Mouse (Mus musculus): ENCODE measurements at regions not wholly inside any gene's neighbourhood (a gene's known extent, or its start where the extent isn't known, plus 50 kb on each side); places are given as distances from the start of the nearest gene placed in this dataset.

- no peak for ATAC-seq (ENCODE audit: low read depth)
- H3K4me1 ChIP-seq (replicated peaks), result peaks cover 27% of the 10 kb centered on the region
- no peak overlapping the region for H3K4me3 ChIP-seq
- H3K36me3 ChIP-seq, result no peaks in the 10 kb centered on the region
- H3K9ac ChIP-seq, result no peak overlapping the region
- 77% methylated on average over 3 of the region's 3 CpGs for WGBS
- no peaks in the 10 kb centered on the region for H3K9me3 ChIP-seq
- H3K27ac ChIP-seq (replicated peaks), result peak overlapping the region; percentile 62; the same call in 1 of the 2 replicates
- H3K27me3 ChIP-seq, result no peaks in the 10 kb centered on the region
- H3K4me2 ChIP-seq, result no peak overlapping the region
These were observed 446.2 kb downstream of the Ptpru start for GRCm38 (mm10) chr4:131391924-131392297.

- Histone ChIP-seq H3K4me1 (replicated peaks) (peaks cover 32% of the 10 kb centered on the region), H3K9me3 (no peaks in the 10 kb centered on the region), H3K4me2 (no peak overlapping the region), H3K9ac (no peak overlapping the region), H3K27ac (replicated peaks) (no peak overlapping the region), H3K27me3 (no peaks in the 10 kb centered on the region), H3K36me3 (no peaks in the 10 kb centered on the region), H3K4me3 (no peak overlapping the region)
- 76% methylated on average over 3 of the region's 3 CpGs for WGBS
- ATAC-seq (ENCODE audit: low read depth), result no peak
These were observed 445.6 kb downstream of the Ptpru start for GRCm38 (mm10) chr4:131392478-131392877.

- 86% methylated on average over 8 of the region's 8 CpGs for whole genome bisulfite sequencing
- H3K27ac ChIP-seq (replicated peaks), result no peak overlapping the region
These were observed 441.8 kb downstream of the Ptpru start for GRCm38 (mm10) chr4:131396226-131396840.

GRCm38 (mm10) chr4:131397161-131397560 is 440.9 kb downstream of the Ptpru start:
- Histone ChIP-seq H3K9ac (no peak overlapping the region), H3K36me3 (no peaks in the 10 kb centered on the region), H3K27ac (replicated peaks) (no peak overlapping the region), H3K4me3 (no peak overlapping the region), H3K27me3 (no peaks in the 10 kb centered on the region), H3K4me1 (replicated peaks) (peaks cover 23% of the 10 kb centered on the region), H3K9me3 (no peaks in the 10 kb centered on the region), H3K4me2 (no peak overlapping the region)
- 75% methylated on average over 10 of the region's 10 CpGs for WGBS
- no peak for ATAC-seq (ENCODE audit: low read depth)

More at GRCm38 (mm10) chr4:131396226-131396840, 441.8 kb downstream of the Ptpru start:
- H3K4me1 ChIP-seq (replicated peaks), result peaks cover 28% of the 10 kb centered on the region
- no peak overlapping the region for H3K4me3 ChIP-seq
- H3K4me2 ChIP-seq, result no peak overlapping the region
- no peaks in the 10 kb centered on the region for H3K36me3 ChIP-seq
- H3K9ac ChIP-seq, result no peak overlapping the region
- H3K9me3 ChIP-seq, result no peaks in the 10 kb centered on the region
- H3K27me3 ChIP-seq, result no peaks in the 10 kb centered on the region
- ATAC-seq (ENCODE audit: low read depth), result no peak

GRCm38 (mm10) chr4:131400756-131401155 is 437.3 kb downstream of the Ptpru start:
- Histone ChIP-seq H3K9ac (no peak overlapping the region), H3K36me3 (no peaks in the 10 kb centered on the region), H3K27me3 (no peaks in the 10 kb centered on the region), H3K4me2 (no peak overlapping the region), H3K9me3 (no peaks in the 10 kb centered on the region), H3K4me1 (replicated peaks) (peaks cover 16% of the 10 kb centered on the region), H3K27ac (replicated peaks) (no peak overlapping the region), H3K4me3 (no peak overlapping the region)
- ATAC-seq (ENCODE audit: low read depth), result no peak
- 26% methylated on average over 11 of the region's 11 CpGs for WGBS

GRCm38 (mm10) chr4:131401255-131401654 is 436.8 kb downstream of the Ptpru start:
- no peak for ATAC-seq (ENCODE audit: low read depth)
- Histone ChIP-seq H3K36me3 (no peaks in the 10 kb centered on the region), H3K27me3 (no peaks in the 10 kb centered on the region), H3K4me1 (replicated peaks) (peaks cover 20% of the 10 kb centered on the region), H3K9me3 (no peaks in the 10 kb centered on the region), H3K4me2 (no peak overlapping the region), H3K4me3 (no peak overlapping the region), H3K9ac (no peak overlapping the region), H3K27ac (replicated peaks) (no peak overlapping the region)
- 90% methylated on average over 6 of the region's 6 CpGs for WGBS

- Histone ChIP-seq H3K4me1 (replicated peaks) (peaks cover 24% of the 10 kb centered on the region), H3K9ac (no peak overlapping the region), H3K36me3 (no peaks in the 10 kb centered on the region), H3K27me3 (0 out of 2 replicates have a peak, but pooled peaks cover 4% of the 10 kb centered on the region), H3K4me3 (no peak overlapping the region), H3K9me3 (no peaks in the 10 kb centered on the region), H3K27ac (replicated peaks) (0 out of 2 replicates have a peak overlapping the region, but pooled peaks have one; percentile 0), H3K4me2 (no peak overlapping the region)
- ATAC-seq (ENCODE audit: low read depth), result no peak
- whole genome bisulfite sequencing, result 48% methylated on average over 12 of the region's 12 CpGs
These were observed 432.6 kb downstream of the Ptpru start for GRCm38 (mm10) chr4:131405376-131406017.

- WGBS, result 30% methylated on average over 3 of the region's 3 CpGs
- Histone ChIP-seq H3K4me1 (replicated peaks) (peaks cover 37% of the 10 kb centered on the region), H3K4me2 (no peak overlapping the region), H3K4me3 (no peak overlapping the region), H3K27ac (replicated peaks) (no peak overlapping the region), H3K9me3 (no peaks in the 10 kb centered on the region), H3K36me3 (no peaks in the 10 kb centered on the region), H3K27me3 (peaks cover 17% of the 10 kb centered on the region; the same call in 1 of the 2 replicates), H3K9ac (no peak overlapping the region)
- ATAC-seq (ENCODE audit: low read depth), result no peak
These were observed 430.6 kb downstream of the Ptpru start for GRCm38 (mm10) chr4:131407464-131407863.

GRCm38 (mm10) chr4:131408644-131409043 is 429.4 kb downstream of the Ptpru start:
- ATAC-seq (ENCODE audit: low read depth), result no peak
- H3K27ac ChIP-seq (replicated peaks), result no peak overlapping the region

GRCm38 (mm10) chr4:131409805-131410204 is 428.3 kb downstream of the Ptpru start:
- H3K9me3 ChIP-seq, result no peaks in the 10 kb centered on the region
- no peak overlapping the region for H3K4me2 ChIP-seq
- H3K4me3 ChIP-seq, result no peak overlapping the region

More at GRCm38 (mm10) chr4:131408644-131409043, 429.4 kb downstream of the Ptpru start:
- H3K27me3 ChIP-seq, result peaks cover 17% of the 10 kb centered on the region; the same call in 1 of the 2 replicates
- no peaks in the 10 kb centered on the region for H3K36me3 ChIP-seq
- H3K4me2 ChIP-seq, result no peak overlapping the region
- H3K9me3 ChIP-seq, result no peaks in the 10 kb centered on the region
- H3K9ac ChIP-seq, result no peak overlapping the region
- WGBS, result 88% methylated on average over 1 of the region's 1 CpGs
- peaks cover 39% of the 10 kb centered on the region for H3K4me1 ChIP-seq (replicated peaks)
- H3K4me3 ChIP-seq, result no peak overlapping the region

GRCm38 (mm10) chr4:131411936-131412335 is 426.2 kb downstream of the Ptpru start:
- Histone ChIP-seq H3K27me3 (peaks cover 17% of the 10 kb centered on the region; the same call in 1 of the 2 replicates), H3K4me1 (replicated peaks) (peaks cover 23% of the 10 kb centered on the region), H3K27ac (replicated peaks) (0 out of 2 replicates have a peak overlapping the region, but pooled peaks have one; percentile 3), H3K4me3 (no peak overlapping the region), H3K9ac (no peak overlapping the region), H3K4me2 (no peak overlapping the region), H3K9me3 (no peaks in the 10 kb centered on the region), H3K36me3 (no peaks in the 10 kb centered on the region)
- ATAC-seq (ENCODE audit: low read depth), result no peak
- 24% methylated on average over 4 of the region's 4 CpGs for WGBS

More at GRCm38 (mm10) chr4:131409805-131410204, 428.3 kb downstream of the Ptpru start:
- Histone ChIP-seq H3K27me3 (peaks cover 17% of the 10 kb centered on the region; the same call in 1 of the 2 replicates), H3K36me3 (no peaks in the 10 kb centered on the region), H3K27ac (replicated peaks) (no peak overlapping the region), H3K4me1 (replicated peaks) (peaks cover 39% of the 10 kb centered on the region), H3K9ac (no peak overlapping the region)
- no peak for ATAC-seq (ENCODE audit: low read depth)
- WGBS, result 31% methylated on average over 3 of the region's 3 CpGs

GRCm38 (mm10) chr4:131413380-131413779 is 424.7 kb downstream of the Ptpru start:
- Histone ChIP-seq H3K9ac (no peak overlapping the region), H3K27ac (replicated peaks) (no peak overlapping the region), H3K9me3 (no peaks in the 10 kb centered on the region), H3K27me3 (peaks cover 17% of the 10 kb centered on the region; the same call in 1 of the 2 replicates), H3K36me3 (no peaks in the 10 kb centered on the region), H3K4me1 (replicated peaks) (peaks cover 21% of the 10 kb centered on the region), H3K4me2 (no peak overlapping the region), H3K4me3 (no peak overlapping the region)
- ATAC-seq (ENCODE audit: low read depth), result no peak
- 79% methylated on average over 6 of the region's 6 CpGs for WGBS

All from neural tube, embryonic 13.5 days (tissue).